In genomic region chr17:56022989-56023290, GRCm38 (mm10) we compare ENCODE assay signal across 12 mouse cellular contexts. TPM values are rescaled to one million over a fixed set of nuclear protein-coding genes. Genes with fewer than 3 reads are reported as not detected.
DNase-seq lines count a peak whose midpoint lies in the region; ATAC-seq and TF ChIP-seq lines count a peak whose summit lies in the region.
"Had no signal": no experiment of that assay in that cellular context is flagged by ENCODE, and none has a peak within 500 bp of the region (broad histone marks: within the 10 kb centered on the region; RNA-seq: fewer than 3 reads in every experiment).

No protein-coding gene starts in this region.

- no peaks in the 10 kb centered on the region for H3K9me3 ChIP-seq in liver, postnatal 0 days (ENCODE audit: low read length)
- H3K9me3 ChIP-seq in liver, embryonic 11.5 days (ENCODE audit: control insufficient read depth, low read length), result no peaks in the 10 kb centered on the region
- no peaks in the 10 kb centered on the region for H3K9me3 ChIP-seq in midbrain, postnatal 0 days (ENCODE audit: low read length)
- H3K9me3 ChIP-seq: embryonic facial prominence, embryonic 15.5 days; G1E had no signal

- peaks cover 28% of the 10 kb centered on the region for H3K4me1 ChIP-seq in liver, postnatal 0 days (ENCODE audit: insufficient read depth)
- peaks cover 22% of the 10 kb centered on the region; the same call in 1 of the 2 replicates for H3K4me1 ChIP-seq in liver, embryonic 11.5 days (replicated peaks; ENCODE audit: control insufficient read depth, insufficient read depth, low read length)
- peaks cover 55% of the 10 kb centered on the region for H3K4me1 ChIP-seq in brown adipose tissue, adult 24 weeks (ENCODE audit: control insufficient read depth, insufficient read depth, insufficient read length, low read length)
- H3K4me1 ChIP-seq in midbrain, postnatal 0 days (ENCODE audit: insufficient read depth, low read length), result 0 out of 2 replicates have a peak, but pooled peaks cover 3% of the 10 kb centered on the region

- TF ChIP-seq CTCF in gastrocnemius, adult 2 months (IDR thresholded peaks at IDR 0.05), result no peak
- TF ChIP-seq CTCF in liver, postnatal 0 days (IDR thresholded peaks at IDR 0.05; ENCODE audit: low read depth), result no peak
- TF ChIP-seq CTCF in midbrain, postnatal 0 days (IDR thresholded peaks at IDR 0.05), result no peak

- H3K27me3 ChIP-seq in liver, postnatal 0 days (ENCODE audit: insufficient read depth, low read length), result no peaks in the 10 kb centered on the region
- H3K27me3 ChIP-seq in liver, embryonic 11.5 days (replicated peaks; ENCODE audit: control insufficient read depth, insufficient read depth, low read length), result no peaks in the 10 kb centered on the region
- H3K27me3 ChIP-seq in midbrain, postnatal 0 days (ENCODE audit: insufficient read depth, low read length), result no peaks in the 10 kb centered on the region
- H3K27me3 ChIP-seq: embryonic facial prominence, embryonic 15.5 days had no signal

- intact Hi-C loops in gastrocnemius, adult 2 months (cut with DNase I), result no loop called here
- intact Hi-C loops in gastrocnemius, postnatal 14 days (cut with DNase I; ENCODE audit: low total_unique reads), result no loop called here

- no peak for TF ChIP-seq EP300 in liver, postnatal 0 days (IDR thresholded peaks at IDR 0.05; ENCODE audit: low read depth)

- no peak overlapping the region for H3K4me3 ChIP-seq in gastrocnemius, adult 2 months
- no peak overlapping the region for H3K4me3 ChIP-seq in liver, postnatal 0 days (ENCODE audit: low read depth, low read length)
- no peak overlapping the region for H3K4me3 ChIP-seq in liver, embryonic 11.5 days (ENCODE audit: low read depth, low read length)
- H3K4me3 ChIP-seq in brown adipose tissue, adult 24 weeks (ENCODE audit: insufficient read depth, low read depth, low read length), result no peak overlapping the region
- no peak overlapping the region for H3K4me3 ChIP-seq in midbrain, postnatal 0 days (ENCODE audit: low read depth, low read length)
- H3K4me3 ChIP-seq: embryonic facial prominence, embryonic 15.5 days had no signal

- no peak overlapping the region for H3K9ac ChIP-seq in liver, postnatal 0 days (replicated peaks)
- H3K9ac ChIP-seq in liver, embryonic 11.5 days (ENCODE audit: low read depth, low read length), result no peak overlapping the region
- H3K9ac ChIP-seq in midbrain, postnatal 0 days (replicated peaks; ENCODE audit: low read length, poor library complexity, severe bottlenecking), result no peak overlapping the region
- H3K9ac ChIP-seq: embryonic facial prominence, embryonic 15.5 days had no signal

- DNase-seq in gastrocnemius, adult 2 months, result no peak
- DNase-seq in gastrocnemius, postnatal 14 days, result no peak
- DNase-seq in liver, postnatal 0 days, result no peak
- DNase-seq in liver, embryonic 11.5 days (ENCODE audit: low spot score), result no peak
- no peak for DNase-seq in midbrain, postnatal 0 days (ENCODE audit: low spot score)
- DNase-seq in spleen, postnatal 4 days (ENCODE audit: low spot score in 2 of 2), result no peak
- DNase-seq: adrenal gland, postnatal 10 days; gastrocnemius, postnatal 25 days; kidney, postnatal 10 days had no signal

- WGBS in liver, postnatal 0 days (ENCODE audit: insufficient replicate concordance), result 83% methylated on average over 4 of the region's 4 CpGs
- 87% methylated on average over 4 of the region's 4 CpGs for WGBS in liver, embryonic 11.5 days
- WGBS in midbrain, postnatal 0 days, result 77% methylated on average over 4 of the region's 4 CpGs

- H3K36me3 ChIP-seq in liver, postnatal 0 days (replicated peaks; ENCODE audit: insufficient read depth, low read length), result peaks cover 26% of the 10 kb centered on the region
- peaks cover 11% of the 10 kb centered on the region for H3K36me3 ChIP-seq in liver, embryonic 11.5 days (ENCODE audit: control insufficient read depth, insufficient read depth, low read length)
- H3K36me3 ChIP-seq in midbrain, postnatal 0 days (ENCODE audit: insufficient read depth, low read length), result peaks cover 21% of the 10 kb centered on the region

- H3K4me2 ChIP-seq in liver, postnatal 0 days (ENCODE audit: low read depth, low read length), result no peak overlapping the region
- H3K4me2 ChIP-seq in liver, embryonic 11.5 days, result no peak overlapping the region
- H3K4me2 ChIP-seq in midbrain, postnatal 0 days (ENCODE audit: low read depth, low read length, poor library complexity, severe bottlenecking), result no peak overlapping the region
- H3K4me2 ChIP-seq: embryonic facial prominence, embryonic 15.5 days had no signal

- no peak for ATAC-seq in liver, postnatal 0 days
- no peak for ATAC-seq in liver, embryonic 11.5 days (replicated peaks; ENCODE audit: low FRiP score)
- ATAC-seq in midbrain, postnatal 0 days (ENCODE audit: low FRiP score), result no peak

- peak overlapping the region; percentile 89 for H3K27ac ChIP-seq in gastrocnemius, adult 2 months
- H3K27ac ChIP-seq in liver, postnatal 0 days (ENCODE audit: low read depth), result peak overlapping the region; percentile 45; the same call in 1 of the 2 replicates
- H3K27ac ChIP-seq in liver, embryonic 11.5 days (ENCODE audit: low read depth, low read length), result no peak overlapping the region
- H3K27ac ChIP-seq in brown adipose tissue, adult 24 weeks (replicated peaks; ENCODE audit: low read depth, low read length), result 0 out of 2 replicates have a peak overlapping the region, but pooled peaks have one; percentile 8
- H3K27ac ChIP-seq in midbrain, postnatal 0 days (ENCODE audit: low read depth, low read length), result 0 out of 2 replicates have a peak overlapping the region, but pooled peaks have one; percentile 43

RNA-seq across cellular contexts. Expression of gene Sh3gl1, which starts 13.5 kb away (rescaled TPM):
- total RNA-seq in gastrocnemius, adult 2 months (2021), result 1 to 10 TPM; 8.7 to 9.5 TPM
- 10 to 100 TPM; 18.3 to 20.4 TPM for total RNA-seq in gastrocnemius, postnatal 14 days (2021)
- polyA plus RNA-seq in liver, postnatal 0 days (2015; fragmentation: Nextera tagmentation; extraction: Ambion mirVana), result 35.9 and 37.1 TPM in 2 replicates
- 96.4 and 99.1 TPM in 2 replicates for polyA plus RNA-seq in liver, embryonic 11.5 days (2014; fragmentation: Nextera tagmentation; extraction: Ambion mirVana)
- polyA plus RNA-seq in brown adipose tissue, adult 24 weeks (2012; ENCODE audit: insufficient read depth, insufficient read length, missing spikeins), result 14.0 and 16.1 TPM in 2 replicates
- 64.1 and 71.4 TPM in 2 replicates for total RNA-seq in midbrain, postnatal 0 days (2014; rRNA removed)
- polyA plus RNA-seq in midbrain, postnatal 0 days (2015; fragmentation: Nextera tagmentation; extraction: Ambion mirVana), result 83.2 and 84.8 TPM in 2 replicates

RNA-seq across cellular contexts. Expression of gene Chaf1a, which starts 17.3 kb away (rescaled TPM):
- under 1 TPM; 0.46 to 0.59 TPM for total RNA-seq in gastrocnemius, adult 2 months (2021)
- total RNA-seq in gastrocnemius, postnatal 14 days (2021), result 1 to 10 TPM; 1.8 to 2.3 TPM
- polyA plus RNA-seq in liver, postnatal 0 days (2015; fragmentation: Nextera tagmentation; extraction: Ambion mirVana), result 4.9 and 6.5 TPM in 2 replicates
- 32.0 and 32.6 TPM in 2 replicates for polyA plus RNA-seq in liver, embryonic 11.5 days (2014; fragmentation: Nextera tagmentation; extraction: Ambion mirVana)
- 0.99 and 2.7 TPM in 2 replicates for polyA plus RNA-seq in brown adipose tissue, adult 24 weeks (2012; ENCODE audit: insufficient read depth, insufficient read length, missing spikeins)
- total RNA-seq in midbrain, postnatal 0 days (2014; rRNA removed), result 2.7 and 3.1 TPM in 2 replicates
- 2.4 and 2.8 TPM in 2 replicates for polyA plus RNA-seq in midbrain, postnatal 0 days (2015; fragmentation: Nextera tagmentation; extraction: Ambion mirVana)

RNA-seq across cellular contexts. Expression of gene Mpnd, which starts 17.4 kb away (rescaled TPM):
- total RNA-seq in gastrocnemius, adult 2 months (2021), result 10 to 100 TPM; 41.2 to 41.6 TPM
- total RNA-seq in gastrocnemius, postnatal 14 days (2021), result 10 to 100 TPM; 32.8 to 38.4 TPM
- polyA plus RNA-seq in liver, postnatal 0 days (2015; fragmentation: Nextera tagmentation; extraction: Ambion mirVana), result 17.5 and 23.9 TPM in 2 replicates
- 42.5 and 47.9 TPM in 2 replicates for polyA plus RNA-seq in liver, embryonic 11.5 days (2014; fragmentation: Nextera tagmentation; extraction: Ambion mirVana)
- 43.2 and 52.6 TPM in 2 replicates for polyA plus RNA-seq in brown adipose tissue, adult 24 weeks (2012; ENCODE audit: insufficient read depth, insufficient read length, missing spikeins)
- total RNA-seq in midbrain, postnatal 0 days (2014; rRNA removed), result 145 and 293 TPM in 2 replicates
- 91.6 and 99.2 TPM in 2 replicates for polyA plus RNA-seq in midbrain, postnatal 0 days (2015; fragmentation: Nextera tagmentation; extraction: Ambion mirVana)

RNA-seq across cellular contexts. Expression of gene Stap2, which starts 17.6 kb away (rescaled TPM):
- total RNA-seq in gastrocnemius, adult 2 months (2021), result 1 to 10 TPM; 2.6 to 3.1 TPM
- total RNA-seq in gastrocnemius, postnatal 14 days (2021), result 1 to 10 TPM; 3.9 to 4.4 TPM
- 14.3 and 16.8 TPM in 2 replicates for polyA plus RNA-seq in liver, postnatal 0 days (2015; fragmentation: Nextera tagmentation; extraction: Ambion mirVana)
- 3.4 and 3.5 TPM in 2 replicates for polyA plus RNA-seq in liver, embryonic 11.5 days (2014; fragmentation: Nextera tagmentation; extraction: Ambion mirVana)
- polyA plus RNA-seq in brown adipose tissue, adult 24 weeks (2012; ENCODE audit: insufficient read depth, insufficient read length, missing spikeins), result 7.5 and 10.4 TPM in 2 replicates
- 1.8 and 2.4 TPM in 2 replicates for total RNA-seq in midbrain, postnatal 0 days (2014; rRNA removed)
- 4.3 TPM in 2 replicates for polyA plus RNA-seq in midbrain, postnatal 0 days (2015; fragmentation: Nextera tagmentation; extraction: Ambion mirVana)
- polyA plus RNA-seq: G1E had no signal

RNA-seq across cellular contexts. Expression of gene Fsd1, which starts 36.6 kb away (rescaled TPM):
- total RNA-seq in gastrocnemius, adult 2 months (2021), result not detected
- total RNA-seq in gastrocnemius, postnatal 14 days (2021), result under 1 TPM in 1 of 2 experiments, not detected in 1; 0.55 TPM
- not detected in 2 replicates for polyA plus RNA-seq in liver, postnatal 0 days (2015; fragmentation: Nextera tagmentation; extraction: Ambion mirVana)
- polyA plus RNA-seq in liver, embryonic 11.5 days (2014; fragmentation: Nextera tagmentation; extraction: Ambion mirVana), result 6.4 and 8.8 TPM in 2 replicates
- polyA plus RNA-seq in brown adipose tissue, adult 24 weeks (2012; ENCODE audit: insufficient read depth, insufficient read length, missing spikeins), result 0.59 TPM in 1 of 2 replicates, not detected in the other
- 122 and 129 TPM in 2 replicates for total RNA-seq in midbrain, postnatal 0 days (2014; rRNA removed)
- 188 and 225 TPM in 2 replicates for polyA plus RNA-seq in midbrain, postnatal 0 days (2015; fragmentation: Nextera tagmentation; extraction: Ambion mirVana)
- total RNA-seq: gastrocnemius, postnatal 25 days had no signal
- polyA plus RNA-seq: G1E had no signal
